Mouse (Mus musculus): ENCODE measurements around the gene Thumpd2. TPM values are rescaled to one million over a fixed set of nuclear protein-coding genes. Genes with fewer than 3 reads are reported as not detected.

The Thumpd2 gene
- polyA plus RNA-seq, 1 experiment from 2014 or later: 9.5 TPM

Other genes with a start within 250 kb of the Thumpd2 start
- gene Tmem178, start 120.5 kb downstream of the Thumpd2 start, polyA plus RNA-seq (2015; fragmentation: Nextera tagmentation; extraction: Ambion mirVana): 5.4 and 6.0 TPM in 2 replicates

All from heart, embryonic 13.5 days (tissue).